12 mouse cellular contexts compared by ENCODE assay signal in genomic region chr11:88570715-88571202, GRCm38 (mm10).
DNase-seq lines count a peak whose midpoint lies in the region; ATAC-seq lines count a peak whose summit lies in the region.
"Had no signal": no experiment of that assay in that cellular context is flagged by ENCODE, and none has a peak within 500 bp of the region (broad histone marks: within the 10 kb centered on the region; RNA-seq: fewer than 3 reads in every experiment).

No protein-coding gene starts in this region.

- H3K36me3 ChIP-seq in heart, embryonic 10.5 days: peaks cover 5% of the 10 kb centered on the region; the same call in 1 of the 2 replicates
- no peaks in the 10 kb centered on the region for H3K36me3 ChIP-seq in midbrain, embryonic 15.5 days (replicated peaks)
- 0 out of 2 replicates have a peak, but pooled peaks cover 2% of the 10 kb centered on the region for H3K36me3 ChIP-seq in midbrain, embryonic 11.5 days (ENCODE audit: control insufficient read depth, insufficient read depth, low read length)
- no peaks in the 10 kb centered on the region for H3K36me3 ChIP-seq in heart, embryonic 13.5 days
- no peaks in the 10 kb centered on the region for H3K36me3 ChIP-seq in forebrain, embryonic 16.5 days (ENCODE audit: control insufficient read depth, insufficient read depth)
- H3K36me3 ChIP-seq: intestine, embryonic 15.5 days had no signal

- ATAC-seq in midbrain, embryonic 15.5 days (replicated peaks): 0 out of 2 replicates have a peak, but pooled peaks have one; percentile 28
- ATAC-seq in midbrain, embryonic 11.5 days (ENCODE audit: low FRiP score): no peak
- no peak for ATAC-seq in heart, embryonic 13.5 days (ENCODE audit: extremely low read depth, insufficient number of reproducible peaks, low FRiP score, low TSS enrichment)
- ATAC-seq in forebrain, embryonic 16.5 days: no peak
- ATAC-seq: intestine, embryonic 15.5 days had no signal

- DNase-seq in heart, adult 11 months: peak; percentile 97
- DNase-seq in heart, embryonic 10.5 days (ENCODE audit: low spot score): no peak
- no peak for DNase-seq in midbrain, embryonic 11.5 days (ENCODE audit: low spot score, missing footprints)
- DNase-seq in frontal cortex, postnatal 10 days (ENCODE audit: low spot score in 2 of 2): no peak
- no peak for DNase-seq in right cerebral cortex, postnatal 14 days
- DNase-seq: embryo, embryonic 11 days; lung, postnatal 14 days had no signal

- H3K27me3 ChIP-seq in heart, embryonic 10.5 days (ENCODE audit: insufficient read depth, poor library complexity, severe bottlenecking): no peaks in the 10 kb centered on the region
- H3K27me3 ChIP-seq in midbrain, embryonic 15.5 days (replicated peaks): no peaks in the 10 kb centered on the region
- H3K27me3 ChIP-seq in midbrain, embryonic 11.5 days (ENCODE audit: control insufficient read depth, insufficient read depth, low read length): no peaks in the 10 kb centered on the region
- H3K27me3 ChIP-seq in heart, embryonic 13.5 days (replicated peaks): no peaks in the 10 kb centered on the region
- H3K27me3 ChIP-seq in forebrain, embryonic 16.5 days (replicated peaks; ENCODE audit: control insufficient read depth, insufficient read depth, low read length): no peaks in the 10 kb centered on the region
- H3K27me3 ChIP-seq: CH12.LX; intestine, embryonic 15.5 days had no signal

- no peaks in the 10 kb centered on the region for H3K9me3 ChIP-seq in heart, embryonic 10.5 days
- H3K9me3 ChIP-seq in midbrain, embryonic 15.5 days: no peaks in the 10 kb centered on the region
- H3K9me3 ChIP-seq in midbrain, embryonic 11.5 days (ENCODE audit: control insufficient read depth, low read length): no peaks in the 10 kb centered on the region
- H3K9me3 ChIP-seq in heart, embryonic 13.5 days: no peaks in the 10 kb centered on the region
- no peaks in the 10 kb centered on the region for H3K9me3 ChIP-seq in forebrain, embryonic 16.5 days (ENCODE audit: control insufficient read depth, low read length)
- H3K9me3 ChIP-seq: intestine, embryonic 15.5 days had no signal

- H3K4me2 ChIP-seq in midbrain, embryonic 15.5 days: no peak overlapping the region
- H3K4me2 ChIP-seq in midbrain, embryonic 11.5 days: no peak overlapping the region
- H3K4me2 ChIP-seq in heart, embryonic 13.5 days: no peak overlapping the region
- H3K4me2 ChIP-seq in forebrain, embryonic 16.5 days (ENCODE audit: low read length): no peak overlapping the region
- H3K4me2 ChIP-seq: intestine, embryonic 15.5 days had no signal

- H3K9ac ChIP-seq in midbrain, embryonic 15.5 days: no peak overlapping the region
- H3K9ac ChIP-seq in midbrain, embryonic 11.5 days (ENCODE audit: low read length): no peak overlapping the region
- no peak overlapping the region for H3K9ac ChIP-seq in heart, embryonic 13.5 days
- H3K9ac ChIP-seq in forebrain, embryonic 16.5 days (replicated peaks; ENCODE audit: low read depth, low read length): no peak overlapping the region
- H3K9ac ChIP-seq: intestine, embryonic 15.5 days had no signal

- WGBS in heart, embryonic 10.5 days: 69% methylated on average over 6 of the region's 6 CpGs
- 60% methylated on average over 6 of the region's 6 CpGs for WGBS in midbrain, embryonic 15.5 days
- WGBS in midbrain, embryonic 11.5 days: 83% methylated on average over 6 of the region's 6 CpGs
- WGBS in heart, embryonic 13.5 days: 37% methylated on average over 6 of the region's 6 CpGs
- 61% methylated on average over 6 of the region's 6 CpGs for WGBS in forebrain, embryonic 16.5 days

- H3K4me1 ChIP-seq in heart, embryonic 10.5 days: peaks cover 64% of the 10 kb centered on the region
- peaks cover 75% of the 10 kb centered on the region for H3K4me1 ChIP-seq in midbrain, embryonic 15.5 days
- H3K4me1 ChIP-seq in midbrain, embryonic 11.5 days (ENCODE audit: control insufficient read depth, insufficient read depth, low read length): peaks cover 36% of the 10 kb centered on the region
- peaks cover 85% of the 10 kb centered on the region for H3K4me1 ChIP-seq in heart, embryonic 13.5 days
- peaks cover 51% of the 10 kb centered on the region for H3K4me1 ChIP-seq in forebrain, embryonic 16.5 days (replicated peaks; ENCODE audit: control insufficient read depth, insufficient read depth, low read length)

- no peak overlapping the region for H3K4me3 ChIP-seq in heart, embryonic 10.5 days
- H3K4me3 ChIP-seq in midbrain, embryonic 15.5 days: no peak overlapping the region
- no peak overlapping the region for H3K4me3 ChIP-seq in midbrain, embryonic 11.5 days (ENCODE audit: low read depth, low read length)
- H3K4me3 ChIP-seq in heart, embryonic 13.5 days: no peak overlapping the region
- no peak overlapping the region for H3K4me3 ChIP-seq in forebrain, embryonic 16.5 days (replicated peaks; ENCODE audit: low read length)
- H3K4me3 ChIP-seq: intestine, embryonic 15.5 days had no signal

- no peak overlapping the region for H3K27ac ChIP-seq in heart, embryonic 10.5 days
- H3K27ac ChIP-seq in midbrain, embryonic 15.5 days: 0 out of 2 replicates have a peak overlapping the region, but pooled peaks have one; percentile 27
- H3K27ac ChIP-seq in midbrain, embryonic 11.5 days (ENCODE audit: low read depth, low read length): no peak overlapping the region
- H3K27ac ChIP-seq in heart, embryonic 13.5 days (replicated peaks): peak overlapping the region; percentile 69
- no peak overlapping the region for H3K27ac ChIP-seq in forebrain, embryonic 16.5 days (ENCODE audit: low read length)
- H3K27ac ChIP-seq: intestine, embryonic 15.5 days had no signal

Comparison
In these comparisons a context has a peak if more than half of its experiments do, and no peak if none do; other contexts are left out.
1. H3K27ac ChIP-seq: peak in midbrain, embryonic 15.5 days (single experiment) and heart, embryonic 13.5 days (single experiment); none in heart, embryonic 10.5 days (single experiment), midbrain, embryonic 11.5 days (single experiment) and forebrain, embryonic 16.5 days (single experiment).